Mouse (Mus musculus): ENCODE measurements around the gene Galnt16.

Gene Galnt16

DNA sequence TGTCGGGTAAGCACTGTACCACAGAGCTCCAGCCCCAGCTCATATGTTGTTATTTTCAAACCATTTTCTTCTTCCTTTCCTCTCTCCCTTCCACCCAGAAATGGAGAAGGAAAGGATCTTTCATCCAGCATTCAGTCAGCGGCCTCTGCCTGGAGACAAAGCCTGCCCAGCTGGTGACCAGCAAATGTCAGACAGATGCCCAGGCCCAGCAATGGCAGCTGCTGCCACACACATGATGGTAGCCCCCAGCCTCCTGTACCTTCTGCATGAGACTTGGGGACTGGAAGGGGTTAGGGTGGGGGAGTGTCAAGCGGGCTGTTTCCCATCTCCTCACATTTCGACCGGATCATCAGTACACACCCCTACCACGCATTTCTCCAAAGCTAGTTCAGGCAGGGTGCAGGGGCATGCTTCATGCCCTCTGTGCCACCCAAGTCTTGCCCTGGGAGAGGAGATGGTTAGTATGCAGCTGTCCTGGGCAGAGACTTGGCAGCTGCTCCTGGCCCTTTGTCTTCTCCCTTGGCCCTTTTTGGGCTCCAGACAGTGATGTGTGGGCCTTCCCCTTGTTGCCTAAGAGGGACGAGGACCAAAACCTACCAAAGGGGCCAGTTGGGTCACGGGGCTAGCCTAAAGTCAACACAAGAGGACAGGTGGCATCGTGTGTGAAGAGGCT, 83.7 kb downstream of the Galnt16 start:
- no peak for DNase-seq

DNA sequence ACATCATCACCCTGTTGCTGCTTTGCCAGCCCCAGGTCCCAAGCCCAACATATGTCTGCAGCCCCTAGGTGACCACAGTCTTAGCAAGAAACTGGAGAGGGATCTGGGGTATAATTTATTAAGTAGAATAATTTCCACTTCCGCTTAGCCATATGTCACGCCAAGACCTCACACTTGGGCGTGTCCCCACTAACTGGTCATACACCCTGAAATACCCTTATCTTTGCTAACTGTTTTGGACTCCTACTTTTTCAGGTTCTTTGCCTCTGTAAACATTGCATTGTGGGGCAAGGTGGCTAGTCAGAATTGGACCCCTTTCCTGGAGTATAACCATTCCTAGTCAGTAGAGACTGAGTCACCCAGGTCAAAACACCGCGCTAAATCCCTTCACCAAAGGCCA, 84.4 kb downstream of the Galnt16 start:
- DNase-seq, result no peak

DNA sequence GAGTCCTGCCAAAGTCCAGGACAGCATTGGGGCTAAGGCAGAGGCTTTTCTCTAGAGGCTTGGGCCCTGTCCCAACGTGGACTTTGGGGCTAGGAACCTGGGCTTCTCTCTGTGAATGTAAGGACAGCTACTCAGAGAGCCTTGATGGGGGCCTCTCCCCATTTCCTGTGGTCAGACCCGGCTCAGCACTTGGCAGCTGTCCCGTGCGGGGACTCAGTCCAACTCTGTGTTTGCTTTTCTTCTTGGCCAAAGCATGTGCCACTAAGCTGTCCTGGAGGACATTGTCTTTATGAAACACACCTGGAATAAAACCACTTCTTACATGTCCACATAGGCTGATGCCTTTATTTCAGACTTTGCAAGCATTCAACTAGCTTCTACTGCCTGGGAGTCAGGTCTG, 85.5 kb downstream of the Galnt16 start:
- peak; percentile 67 for DNase-seq

DNA sequence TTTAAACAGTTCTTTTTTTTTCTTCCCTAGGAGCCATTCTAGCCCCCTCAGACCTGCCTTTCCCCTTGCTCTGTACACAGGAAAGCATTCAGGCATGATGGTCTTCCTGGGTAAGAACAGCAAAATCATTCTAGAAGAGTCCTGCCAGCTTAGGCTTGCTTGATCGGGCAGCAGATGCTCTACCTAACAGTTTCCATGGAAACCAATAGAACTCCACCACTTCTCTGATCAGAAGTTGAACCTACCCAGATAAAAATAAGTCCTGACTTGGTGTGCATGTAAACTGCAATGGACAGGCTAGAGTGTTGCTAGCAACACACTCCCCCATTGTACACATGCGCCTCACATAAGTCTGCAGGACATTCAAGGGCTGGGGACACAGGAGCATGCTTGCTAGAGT, 86.1 kb downstream of the Galnt16 start:
- no peak for DNase-seq

DNA sequence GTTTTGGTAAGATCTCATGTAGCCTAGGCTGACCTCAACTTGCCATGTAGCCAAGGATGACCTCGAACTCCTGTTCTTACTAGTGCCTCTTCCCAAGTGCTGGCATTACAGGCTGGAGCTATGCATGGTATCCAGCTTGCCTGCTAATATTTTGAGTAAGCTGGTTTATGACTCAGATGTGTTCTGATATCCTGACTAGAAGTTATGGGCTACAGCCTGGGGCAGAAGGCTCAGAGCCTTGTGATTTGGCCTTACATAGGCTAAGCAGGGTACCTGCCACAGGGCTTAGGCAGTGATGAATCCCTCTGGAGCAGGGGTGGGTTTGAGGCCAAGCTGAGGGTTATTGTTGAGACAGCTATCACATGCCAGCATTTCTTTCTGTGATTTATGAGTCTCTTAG, 90.5 kb downstream of the Galnt16 start:
- DNase-seq, result no peak

DNA sequence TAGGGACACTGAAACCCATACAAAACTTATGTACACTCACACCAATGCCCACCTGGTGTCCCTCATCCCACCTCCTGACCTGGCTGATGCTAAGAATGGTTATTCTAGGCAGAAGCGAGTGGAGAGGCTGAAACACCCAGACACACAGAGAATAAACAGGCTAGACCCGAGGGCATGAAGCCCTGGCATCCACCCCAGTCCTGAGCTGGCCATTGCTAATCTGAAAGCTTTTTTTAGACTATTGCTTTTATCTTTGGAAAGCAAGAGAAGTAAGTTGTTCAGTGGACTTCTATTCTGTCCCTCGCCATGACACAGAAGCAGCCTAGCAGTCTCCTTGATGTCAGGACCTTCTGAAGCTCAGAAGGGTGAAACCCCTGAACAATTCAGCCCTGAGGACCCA, 91.9 kb downstream of the Galnt16 start:
- no peak for DNase-seq

DNA sequence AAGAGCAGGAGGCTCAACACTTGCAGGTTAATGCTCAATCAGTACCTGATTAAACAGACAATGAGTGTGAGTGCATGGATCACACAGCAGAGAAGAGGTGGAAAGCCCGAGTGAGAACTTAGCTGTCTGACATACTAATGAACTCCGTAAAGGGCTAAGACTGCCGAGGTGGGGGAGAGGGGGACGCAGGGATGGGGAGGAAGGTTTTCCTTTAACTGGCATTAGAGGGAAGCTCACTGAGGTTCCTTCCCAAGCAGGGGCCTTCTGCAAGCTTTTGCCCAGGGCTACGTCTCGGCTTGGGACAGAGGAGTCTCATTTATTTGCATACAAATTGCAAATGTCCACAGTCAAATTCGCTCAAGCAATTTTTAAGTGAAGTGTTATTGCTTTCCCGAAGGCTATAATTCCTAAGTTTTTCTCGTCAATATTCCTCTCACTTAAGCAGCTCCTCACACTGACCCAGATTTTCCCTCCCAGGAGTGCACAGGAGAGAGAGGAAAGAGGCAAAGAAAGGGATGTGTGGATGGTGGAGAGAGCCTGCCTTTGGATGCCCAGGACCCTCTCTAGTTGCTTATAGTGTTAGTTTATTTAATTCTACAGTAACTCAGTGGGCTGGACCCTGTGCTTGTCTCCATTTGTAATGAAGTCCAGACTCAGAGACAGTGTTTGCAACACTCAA, 94.2 kb downstream of the Galnt16 start:
- DNase-seq, result no peak

DNA sequence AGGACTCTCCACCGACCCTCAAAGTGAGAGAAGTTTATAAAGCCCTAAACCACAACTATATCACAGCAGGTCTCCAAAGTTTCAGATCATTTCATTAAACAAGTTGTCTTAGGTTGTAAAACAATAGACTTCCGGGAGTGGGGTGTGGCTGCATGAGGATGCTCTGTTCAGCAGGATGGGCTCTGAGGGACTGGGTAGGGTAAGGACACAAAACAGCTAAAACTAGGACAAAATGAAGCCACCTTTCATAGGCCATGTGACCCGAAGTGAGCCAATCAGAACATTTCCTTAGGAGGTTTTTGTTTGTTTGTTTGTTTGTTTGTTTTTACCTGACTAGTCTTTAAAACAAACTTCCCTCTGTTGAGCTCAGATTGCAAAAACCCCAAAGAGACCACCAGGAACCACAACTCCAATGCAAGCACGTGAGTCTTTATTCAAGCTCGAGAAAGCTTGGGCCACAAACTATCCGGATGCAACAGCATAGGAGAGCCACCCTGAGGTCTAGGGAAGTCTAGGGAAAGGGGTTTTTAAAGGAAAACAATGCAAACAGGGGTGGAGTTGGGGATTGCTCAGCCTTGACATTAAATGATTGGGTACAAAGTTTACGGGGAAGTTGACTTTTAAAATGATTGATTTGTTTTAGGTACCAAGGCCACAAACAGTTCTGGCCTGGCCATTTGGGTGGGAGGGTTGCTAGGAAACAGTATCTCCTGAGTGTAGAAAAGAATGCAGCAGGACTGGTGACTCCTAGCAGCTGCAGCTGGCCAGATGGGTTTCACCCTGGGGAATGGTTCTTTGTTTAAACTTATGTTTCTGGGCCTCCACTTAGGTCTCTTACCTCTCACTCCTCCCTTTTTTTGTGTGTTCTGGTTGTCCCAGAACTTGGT, 97.5 kb downstream of the Galnt16 start:
- no peak for DNase-seq

DNA sequence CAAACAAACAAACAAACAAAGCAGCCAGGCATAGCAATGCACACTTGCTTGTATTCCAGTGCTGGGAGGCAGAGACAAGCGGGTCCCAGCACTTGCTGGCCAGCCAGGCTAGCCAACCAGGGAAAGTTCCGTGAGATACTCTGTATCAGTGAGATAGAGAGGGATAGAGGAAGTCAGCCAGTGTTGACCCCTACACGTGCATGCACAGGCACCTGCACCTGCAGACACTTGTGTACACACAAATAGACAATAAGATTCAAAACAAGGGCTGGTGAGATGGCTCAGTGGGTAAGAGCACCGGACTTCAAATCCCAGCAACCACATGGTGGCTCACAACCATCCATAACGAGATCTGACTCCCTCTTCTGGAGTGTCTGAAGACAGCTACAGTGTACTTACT, 102.4 kb downstream of the Galnt16 start:
- DNase-seq, result no peak

DNA sequence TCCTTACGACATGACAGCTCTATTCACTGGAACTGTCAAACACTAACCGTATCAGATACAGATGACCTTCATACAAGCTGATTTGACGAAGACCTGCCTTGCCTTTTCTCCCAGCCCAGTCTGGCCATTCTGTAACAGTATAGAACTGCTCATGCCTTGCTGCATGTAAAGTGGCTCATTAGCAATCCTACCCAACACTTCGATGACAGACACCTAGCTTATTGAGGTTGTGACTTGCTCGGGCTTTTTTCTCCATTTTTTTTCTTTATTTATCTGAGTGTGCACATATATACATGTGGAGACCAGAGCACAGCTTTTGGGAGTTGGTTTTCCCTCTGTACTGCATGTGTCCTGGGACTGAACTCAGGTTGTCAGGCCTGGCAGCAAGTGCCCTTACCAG, 113.7 kb downstream of the Galnt16 start:
- DNase-seq, result no peak

DNA sequence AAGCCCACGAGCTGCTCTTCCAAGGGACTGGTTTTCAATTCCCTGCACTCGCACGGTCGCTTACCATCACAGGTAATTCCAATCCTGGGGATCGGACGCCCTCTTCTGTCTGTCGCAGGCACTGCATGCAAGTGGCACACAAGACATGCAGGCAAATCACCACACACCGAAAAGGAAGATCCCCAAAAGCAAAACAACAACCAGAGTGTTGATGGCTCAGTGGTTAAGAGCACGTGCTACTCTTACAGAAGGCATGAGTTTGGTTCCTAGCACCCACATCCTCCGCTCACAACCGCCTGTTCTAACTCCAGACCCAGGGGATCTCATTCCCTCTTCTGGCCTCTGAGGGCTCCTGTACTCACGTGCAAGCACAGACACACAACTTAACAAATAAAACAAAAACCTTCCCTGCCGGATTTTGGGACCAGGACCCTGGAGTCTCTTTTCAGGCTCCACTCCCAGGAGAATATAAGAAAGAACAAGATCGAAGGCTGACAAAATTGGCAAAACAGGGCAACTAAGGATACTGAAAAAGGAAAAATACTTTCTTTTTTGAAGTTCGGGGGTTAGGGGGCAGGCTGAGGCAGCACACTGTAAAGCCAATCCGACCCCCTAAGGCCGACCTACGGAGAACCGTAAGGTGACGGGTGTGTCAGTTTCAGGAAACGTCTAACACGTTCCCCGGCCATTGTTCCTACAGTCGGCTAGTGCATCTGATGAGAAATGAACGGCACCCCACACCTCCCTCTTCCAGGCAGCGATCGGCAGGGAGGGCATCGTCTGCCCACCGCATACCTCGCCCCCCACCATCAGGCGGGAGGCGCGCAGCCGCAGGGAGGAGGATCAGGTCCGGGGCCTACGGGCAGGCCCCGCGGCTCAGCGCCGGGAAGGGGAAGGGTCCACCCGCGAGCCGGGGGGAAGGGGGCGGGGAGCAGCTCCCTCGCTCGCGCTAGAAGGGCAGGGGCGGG, 124.9 kb downstream of the Galnt16 start:
- peak; percentile 52 for DNase-seq

DNA sequence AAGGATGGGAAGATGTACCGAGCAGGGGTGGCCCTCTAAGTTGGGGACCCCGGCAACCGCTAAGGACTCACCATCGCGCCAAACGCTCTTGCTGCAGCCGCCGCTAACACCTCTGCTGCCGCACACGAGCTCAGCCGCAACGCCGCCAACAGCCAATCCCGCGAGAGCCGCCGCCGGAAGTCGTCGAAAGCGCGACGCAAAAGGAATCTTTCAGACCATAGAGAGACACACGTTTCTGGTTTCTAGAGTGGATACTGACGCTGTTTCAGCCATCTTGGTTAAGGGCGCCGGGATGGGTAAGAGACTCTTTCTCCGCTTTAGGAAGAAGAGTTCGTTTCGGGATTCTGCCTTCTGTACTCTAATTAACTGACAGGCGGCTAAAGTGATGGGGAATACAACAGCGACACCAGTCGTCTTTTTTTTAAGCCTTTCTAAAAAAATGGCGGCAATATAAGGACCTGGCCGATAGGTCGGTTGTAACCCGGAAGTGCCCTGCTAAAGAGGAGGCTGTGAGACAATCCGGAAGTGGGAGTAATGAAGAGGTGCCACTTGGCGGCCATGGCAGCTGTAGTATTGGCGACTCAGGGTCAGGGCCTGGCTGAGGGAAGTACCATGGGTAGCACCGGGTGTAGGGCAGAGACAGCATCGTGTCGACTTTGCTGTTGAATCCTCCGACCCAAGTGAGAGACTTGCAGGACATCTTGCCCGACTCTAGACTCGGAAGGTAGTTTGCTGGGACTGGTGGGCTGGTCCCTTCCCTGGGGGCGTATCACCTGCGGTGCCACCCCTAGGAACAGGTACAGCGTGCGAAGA, 125.8 kb downstream of the Galnt16 start, which contains the start of the genes Slc39a9 and Erh:
TSS of gene Slc39a9 (plus strand) at position 191 of the 813 bp plus-strand sequence.
TSS of gene Erh (minus strand) at position 649 of the 813 bp plus-strand sequence.
- peak; percentile 95 for DNase-seq

DNA sequence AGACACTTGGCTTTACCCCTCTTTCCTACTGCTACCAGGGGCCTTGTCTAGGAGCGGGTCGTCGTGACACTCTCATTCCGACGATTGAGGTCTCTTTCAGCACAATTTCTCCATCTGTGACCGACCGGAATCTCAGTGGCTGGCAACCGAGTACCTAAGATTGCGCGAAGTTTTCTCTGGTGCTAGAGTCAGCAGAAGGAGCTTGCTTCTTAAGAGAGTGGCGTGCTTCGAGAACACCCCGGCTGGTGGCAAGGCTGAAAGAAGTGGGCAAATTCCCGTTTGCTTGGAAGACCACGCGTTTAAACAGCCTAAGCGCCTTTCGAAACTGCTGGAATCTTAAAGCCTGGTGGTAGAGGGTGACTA, 126.4 kb downstream of the Galnt16 start:
- DNase-seq, result no peak

DNA sequence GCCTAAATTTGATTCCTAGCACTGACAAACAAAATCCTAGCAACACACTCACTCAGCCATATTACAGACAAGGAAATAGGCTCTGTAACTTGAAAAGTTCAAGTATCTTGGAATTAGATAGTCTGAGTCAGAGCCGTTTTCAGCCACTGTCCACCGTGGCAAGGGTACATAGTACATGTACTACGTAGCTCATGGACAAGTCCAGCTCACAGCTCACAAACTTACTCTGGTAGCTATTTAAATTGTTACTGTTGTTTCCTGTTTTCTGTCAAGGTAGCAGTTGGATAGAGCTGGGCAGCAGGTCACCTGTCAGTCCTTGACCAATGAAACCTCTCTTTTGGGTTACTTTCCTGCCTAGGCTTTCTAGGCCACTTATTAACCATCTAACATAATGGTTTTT, 128.3 kb downstream of the Galnt16 start:
- DNase-seq, result no peak

DNA sequence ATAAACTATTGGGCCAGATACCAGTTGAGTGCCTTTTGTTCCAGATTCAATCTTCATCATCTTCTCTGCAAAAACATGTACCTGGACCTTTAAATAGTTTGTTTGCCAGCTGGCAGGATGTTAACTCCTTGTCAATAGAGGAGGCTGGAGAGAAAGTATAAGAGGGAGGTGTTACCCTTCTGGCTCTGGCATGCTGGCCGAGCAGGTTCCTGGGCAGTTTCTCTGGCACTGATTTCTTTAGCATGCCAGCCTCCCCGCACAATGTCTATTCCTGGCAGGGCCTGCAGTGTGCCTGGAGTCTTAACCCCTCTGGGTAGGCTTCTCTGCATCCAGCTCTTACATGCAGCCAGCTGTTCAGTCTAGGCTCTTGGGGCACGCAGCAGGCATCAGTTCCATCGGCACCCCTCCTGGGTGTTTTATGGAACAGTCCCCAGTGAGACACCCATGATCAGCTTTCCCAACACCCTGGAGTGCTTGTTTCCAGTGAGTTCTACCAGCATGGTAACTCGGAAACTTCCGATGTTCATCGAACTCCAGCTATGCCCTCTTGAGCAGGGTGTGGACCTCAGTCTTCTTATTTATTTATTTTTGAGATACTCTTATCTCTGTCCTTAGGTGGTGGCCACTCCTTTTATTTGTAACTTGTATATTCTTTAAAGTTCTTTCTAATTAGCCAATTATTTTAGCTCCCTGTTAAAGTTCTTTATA, 136.0 kb downstream of the Galnt16 start:
- DNase-seq, result peak; percentile 43

DNA sequence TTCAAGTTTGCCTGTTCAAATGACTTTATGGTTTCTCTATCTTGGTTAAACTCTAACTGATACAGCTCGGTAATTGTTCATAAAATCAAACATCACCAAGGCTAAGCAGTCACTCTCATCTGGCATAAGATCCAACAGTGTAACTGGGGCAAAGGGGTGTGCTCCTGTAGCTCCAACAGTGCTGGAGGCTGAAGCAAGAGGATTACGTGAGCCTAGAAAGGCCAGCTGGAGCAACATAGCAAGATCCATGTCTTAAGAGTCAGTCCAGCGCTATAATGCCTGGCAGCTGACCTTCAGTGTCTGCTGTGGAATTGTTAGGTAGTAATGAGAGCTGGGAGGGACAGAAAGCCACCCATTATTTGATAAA, 136.6 kb downstream of the Galnt16 start:
- DNase-seq, result no peak

DNA sequence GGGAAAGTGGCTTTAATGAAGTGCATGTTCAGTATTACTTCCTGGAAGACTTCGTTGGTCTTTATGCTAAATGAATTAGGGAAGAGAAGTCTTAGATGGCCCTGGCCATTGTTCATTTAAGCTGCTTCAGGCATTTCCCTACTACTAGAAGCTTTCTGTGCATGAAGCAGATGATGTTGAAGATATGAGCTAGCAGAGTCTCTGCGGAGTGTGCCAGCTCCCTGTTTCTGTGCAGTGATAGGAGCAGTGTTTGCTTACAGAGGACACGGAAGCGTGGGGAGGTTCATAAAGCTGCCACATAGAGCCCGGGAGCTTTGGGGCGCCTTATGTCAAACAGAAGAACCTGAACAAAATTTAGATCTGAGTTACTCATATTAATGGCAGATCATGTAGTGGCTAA, 140.6 kb downstream of the Galnt16 start:
- no peak for DNase-seq

DNA sequence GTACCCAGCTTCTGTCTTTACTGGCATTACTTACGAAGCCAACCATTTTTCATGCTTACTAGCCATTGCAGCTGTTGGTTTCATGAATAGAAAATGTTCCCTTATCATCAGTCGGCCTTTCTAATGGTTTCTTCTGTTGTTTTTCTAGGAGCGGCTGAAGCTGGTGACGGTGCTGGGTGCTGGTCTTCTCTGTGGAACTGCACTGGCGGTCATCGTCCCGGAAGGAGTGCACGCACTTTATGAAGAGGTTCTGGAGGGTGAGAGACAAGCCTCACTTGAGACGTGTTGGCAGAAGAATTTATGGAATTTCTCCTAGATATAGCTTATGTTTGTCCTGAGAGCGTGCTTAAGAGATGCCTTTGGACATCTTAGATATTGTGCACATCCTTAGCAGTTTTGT, 144.2 kb downstream of the Galnt16 start:
- DNase-seq, result no peak

DNA sequence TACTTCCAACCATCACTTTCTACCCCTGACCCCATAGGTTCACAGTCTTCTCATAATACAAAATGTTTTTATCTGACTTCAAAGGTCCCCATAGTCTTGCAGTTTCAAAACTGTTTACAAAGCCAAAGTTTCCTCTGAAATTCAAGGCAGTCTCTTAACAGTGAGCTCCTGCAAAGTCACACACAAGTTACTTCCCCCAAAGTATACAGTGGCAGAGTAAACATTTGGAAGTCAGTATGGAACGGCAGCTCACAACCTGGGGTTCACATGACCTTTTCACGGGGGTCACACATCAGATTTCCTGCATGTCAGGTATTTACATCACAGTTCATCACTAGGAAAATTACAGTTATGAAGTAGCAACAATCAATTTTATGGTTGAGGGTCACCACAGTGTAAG, 145.9 kb downstream of the Galnt16 start:
- no peak for DNase-seq

DNA sequence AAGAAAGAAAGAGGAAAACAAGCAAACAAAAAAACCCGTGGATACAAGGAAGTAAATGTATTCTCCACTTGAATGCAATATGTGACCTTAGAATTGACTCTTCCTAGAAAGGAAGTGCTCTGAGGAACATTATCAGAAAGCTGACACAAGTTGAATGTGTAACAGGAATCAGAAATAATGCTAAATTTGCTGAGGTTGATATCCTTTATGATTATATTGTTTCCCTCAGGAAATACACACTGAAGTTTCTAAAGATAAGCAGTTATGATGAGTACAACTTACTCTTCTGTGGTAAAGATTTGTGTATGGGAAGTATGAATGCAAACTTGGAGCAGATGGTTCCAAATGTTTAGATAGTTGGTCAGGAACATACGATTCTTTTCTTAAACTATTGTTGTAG, 150.3 kb downstream of the Galnt16 start:
- no peak for DNase-seq

DNA sequence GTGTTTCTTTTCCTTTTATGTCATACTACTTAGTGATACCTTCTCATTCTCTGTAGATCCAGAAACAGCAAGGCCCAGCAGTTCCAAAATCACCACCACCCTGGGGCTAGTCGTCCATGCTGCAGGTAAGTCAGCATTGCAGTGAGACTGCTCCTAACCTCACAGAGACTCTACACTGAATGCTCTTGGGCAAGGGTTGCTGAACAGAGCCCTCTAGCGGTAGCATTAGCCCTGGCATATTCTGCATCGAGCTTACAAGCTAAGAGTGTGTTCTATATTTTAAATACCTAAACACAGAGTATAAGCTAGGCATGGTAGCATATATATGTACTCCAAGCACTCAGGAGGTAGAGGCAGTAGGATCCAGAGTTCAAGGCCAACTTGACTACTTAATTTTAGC, 155.1 kb downstream of the Galnt16 start:
- DNase-seq, result peak; percentile 66
